Mouse (Mus musculus): Measurements from ENCODE around the gene Dcaf17. TPM values are rescaled to one million over a fixed set of nuclear protein-coding genes. Genes with fewer than 3 reads are reported as not detected.

Gene Dcaf17
- 5.5 and 7.5 TPM in 2 replicates for polyA plus RNA-seq (2012)

DNA sequence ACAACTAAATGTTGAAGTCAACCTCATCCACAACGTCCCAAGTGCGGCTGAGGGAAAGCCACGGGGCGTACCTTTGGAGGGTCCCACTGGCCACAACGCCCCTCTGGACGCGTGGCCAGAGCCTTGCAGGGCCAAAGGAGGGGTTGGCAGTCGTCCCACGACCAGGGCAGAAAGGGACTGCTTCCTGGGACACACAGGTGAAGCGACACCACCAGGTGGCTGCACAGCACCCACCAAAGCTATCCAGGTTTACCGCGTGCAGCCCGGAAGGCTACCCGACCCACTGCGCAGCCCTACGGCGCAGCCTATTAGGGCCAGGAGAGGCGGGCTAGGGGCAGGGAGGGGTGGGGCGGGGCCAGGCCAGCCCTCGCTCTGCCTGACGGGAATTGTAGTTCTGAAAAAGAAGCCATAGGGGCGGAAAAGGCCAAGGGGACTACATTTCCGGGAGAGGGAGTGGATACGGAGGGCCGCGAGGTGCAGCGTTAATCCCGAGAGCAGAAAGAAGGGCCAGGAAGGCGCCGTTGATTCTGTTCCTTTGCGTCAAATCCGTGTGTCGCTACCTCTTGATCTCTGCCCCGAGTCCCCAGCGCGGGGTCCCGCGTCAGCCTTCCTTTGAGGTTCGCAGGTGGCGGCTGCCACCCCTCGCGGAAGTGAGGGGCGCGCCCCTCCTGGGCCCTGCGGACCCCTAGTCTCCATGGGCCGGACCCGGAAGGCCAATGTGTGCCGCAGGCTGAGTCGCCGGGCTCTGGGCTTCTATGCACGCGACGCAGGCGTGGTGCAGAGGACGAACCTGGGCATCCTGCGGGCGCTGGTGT is at the start of gene Dcaf17, which contains the start of gene Mettl8:
Dcaf17 (plus strand) TSS at position 29 of the 815 bp plus-strand sequence.
Mettl8 (minus strand) TSS at position 284 of the 815 bp plus-strand sequence.
- TF ChIP-seq GATA1 (IDR thresholded peaks at IDR 0.05; ENCODE audit: low read length): no peak

GRCm38 (mm10) chr2:71011816-71012215 is 43.3 kb upstream of the Dcaf17 start:
- no peak for TF ChIP-seq GATA1 (IDR thresholded peaks at IDR 0.05; ENCODE audit: low read length)

DNA sequence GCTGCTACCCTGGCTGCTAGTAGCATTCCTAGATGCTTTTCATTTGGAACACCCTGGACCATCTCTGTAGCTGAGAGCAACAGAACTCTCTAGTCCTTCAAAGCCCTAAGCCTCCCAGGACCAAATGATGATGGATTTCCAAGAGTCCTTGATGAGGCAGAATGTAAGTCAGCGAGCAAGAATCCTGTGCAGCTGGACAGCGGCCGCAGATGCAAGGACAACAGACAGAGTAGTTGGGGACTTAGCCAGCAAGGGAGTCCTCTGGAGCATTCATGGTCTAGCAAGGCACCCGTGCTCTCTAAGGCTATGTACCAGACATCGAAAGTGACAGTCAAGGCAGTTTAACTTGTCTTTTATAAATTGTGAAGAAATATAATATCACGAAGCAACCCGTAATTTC is 41.6 kb upstream of the Dcaf17 start:
- no peak for TF ChIP-seq GATA1 (IDR thresholded peaks at IDR 0.05; ENCODE audit: low read length)

DNA sequence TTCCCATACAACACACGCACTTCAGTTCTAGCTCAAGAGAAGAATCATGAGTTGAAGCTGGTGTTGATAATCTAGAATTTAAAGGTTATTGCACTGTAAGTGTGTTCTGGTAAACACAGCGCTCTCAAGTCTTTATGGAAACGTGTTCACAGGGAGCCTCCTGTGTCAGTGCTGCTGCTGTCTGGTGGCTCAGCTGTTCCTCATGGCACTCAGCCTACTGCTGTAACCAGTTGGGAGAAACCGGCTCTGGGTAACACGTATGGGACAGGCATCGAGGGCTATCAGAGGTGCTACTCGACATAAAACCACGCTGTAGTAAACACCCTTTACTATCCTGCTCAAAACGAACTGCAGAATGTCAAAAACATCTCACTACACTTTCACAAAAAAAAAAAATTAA is 35.9 kb upstream of the Dcaf17 start:
- no peak for TF ChIP-seq GATA1 (IDR thresholded peaks at IDR 0.05; ENCODE audit: low read length)

GRCm38 (mm10) chr2:71019704-71020375 is 35.3 kb upstream of the Dcaf17 start:
- no peak for TF ChIP-seq GATA1 (IDR thresholded peaks at IDR 0.05; ENCODE audit: low read length)

DNA sequence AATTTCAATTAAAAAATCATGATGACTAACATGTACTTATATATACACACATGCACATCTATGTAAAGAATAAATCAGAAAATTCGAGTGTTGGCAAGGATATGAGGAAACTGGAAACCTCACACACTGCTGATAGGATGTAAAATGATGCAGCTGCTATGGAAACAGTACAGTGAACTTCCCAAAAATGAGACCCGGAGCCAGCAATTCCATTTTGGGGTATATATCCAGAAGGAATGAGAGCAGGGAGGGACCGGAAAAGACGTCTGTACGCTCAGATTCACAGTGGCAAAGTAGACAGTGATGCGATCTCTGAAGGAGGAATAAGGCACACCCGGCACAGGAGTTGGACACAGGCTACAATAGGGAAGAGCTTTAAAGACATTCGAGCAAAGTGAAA is 34.5 kb upstream of the Dcaf17 start:
- no peak for TF ChIP-seq GATA1 (IDR thresholded peaks at IDR 0.05; ENCODE audit: low read length)

GRCm38 (mm10) chr2:71022991-71023390 is 32.1 kb upstream of the Dcaf17 start:
- TF ChIP-seq GATA1 (IDR thresholded peaks at IDR 0.05; ENCODE audit: low read length): no peak

GRCm38 (mm10) chr2:71023986-71024385 is 31.1 kb upstream of the Dcaf17 start:
- TF ChIP-seq GATA1 (IDR thresholded peaks at IDR 0.05; ENCODE audit: low read length): no peak

GRCm38 (mm10) chr2:71025576-71026315 is 29.4 kb upstream of the Dcaf17 start:
- no peak for TF ChIP-seq GATA1 (IDR thresholded peaks at IDR 0.05; ENCODE audit: low read length)

DNA sequence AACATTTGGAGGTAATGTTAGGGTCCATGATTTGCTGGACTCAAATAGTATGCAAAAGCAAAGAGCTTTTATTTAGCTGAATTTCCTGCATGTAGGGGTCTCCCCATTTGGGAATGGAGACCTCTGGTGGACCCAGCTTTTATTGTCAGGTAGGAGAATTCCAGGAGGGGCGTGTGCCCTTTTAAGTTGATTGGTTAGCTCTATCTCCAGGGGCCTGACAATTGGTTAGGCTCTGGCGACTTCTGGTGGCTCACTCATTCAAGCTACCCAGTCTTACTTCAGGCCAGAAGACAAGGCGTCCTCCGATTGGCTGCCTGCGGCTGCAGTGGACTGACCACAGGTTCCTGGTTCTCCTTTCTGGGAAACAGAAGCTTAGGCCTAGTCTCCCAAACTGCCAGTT is 28.3 kb upstream of the Dcaf17 start:
- TF ChIP-seq GATA1 (IDR thresholded peaks at IDR 0.05; ENCODE audit: low read length): no peak

DNA sequence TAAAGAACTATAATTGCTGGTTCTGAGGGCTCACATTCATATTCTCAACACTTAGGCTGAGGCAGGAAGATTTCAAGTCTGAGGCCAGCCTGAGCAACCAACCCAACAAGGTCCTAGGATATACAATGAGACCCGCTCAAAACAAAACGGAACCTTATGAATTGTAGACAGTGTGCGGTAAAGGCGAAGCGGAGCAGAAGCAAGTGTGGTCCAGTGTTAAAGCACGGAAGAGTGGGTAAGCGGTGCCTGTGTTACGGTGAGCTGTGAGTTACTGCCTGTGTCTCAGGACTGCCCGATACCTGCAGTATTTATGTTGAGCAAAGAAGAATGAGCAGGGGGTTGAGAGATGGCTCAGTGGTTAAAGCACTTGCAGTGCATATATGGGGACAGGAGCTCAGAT is 27.5 kb upstream of the Dcaf17 start:
- TF ChIP-seq GATA1 (IDR thresholded peaks at IDR 0.05; ENCODE audit: low read length): no peak

GRCm38 (mm10) chr2:71030663-71031062 is 24.5 kb upstream of the Dcaf17 start:
- no peak for TF ChIP-seq GATA1 (IDR thresholded peaks at IDR 0.05; ENCODE audit: low read length)

- no peak for TF ChIP-seq GATA1 (IDR thresholded peaks at IDR 0.05; ENCODE audit: low read length)
Observed at GRCm38 (mm10) chr2:71031973-71032794, 22.9 kb upstream of the Dcaf17 start.

DNA sequence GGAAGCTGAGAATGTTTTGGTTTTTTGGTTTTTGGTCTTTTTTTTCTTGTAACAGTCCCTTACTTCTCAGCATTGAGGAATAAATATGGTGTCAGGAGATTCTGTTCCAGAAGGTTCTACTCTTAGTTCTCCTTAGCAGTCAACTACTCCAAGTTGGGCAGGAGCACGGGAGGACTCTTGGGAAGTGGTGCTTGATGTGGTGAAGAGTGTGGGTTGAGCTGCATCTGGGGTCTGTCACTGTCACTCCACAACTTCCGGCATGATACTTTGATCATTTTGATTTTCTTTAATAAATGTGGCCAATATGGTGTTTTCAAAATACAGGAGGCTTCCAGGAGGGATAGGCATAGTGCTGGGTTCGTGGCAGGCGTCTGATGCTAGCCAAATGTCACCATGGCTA is 22.1 kb upstream of the Dcaf17 start:
- no peak for TF ChIP-seq GATA1 (IDR thresholded peaks at IDR 0.05; ENCODE audit: low read length)

DNA sequence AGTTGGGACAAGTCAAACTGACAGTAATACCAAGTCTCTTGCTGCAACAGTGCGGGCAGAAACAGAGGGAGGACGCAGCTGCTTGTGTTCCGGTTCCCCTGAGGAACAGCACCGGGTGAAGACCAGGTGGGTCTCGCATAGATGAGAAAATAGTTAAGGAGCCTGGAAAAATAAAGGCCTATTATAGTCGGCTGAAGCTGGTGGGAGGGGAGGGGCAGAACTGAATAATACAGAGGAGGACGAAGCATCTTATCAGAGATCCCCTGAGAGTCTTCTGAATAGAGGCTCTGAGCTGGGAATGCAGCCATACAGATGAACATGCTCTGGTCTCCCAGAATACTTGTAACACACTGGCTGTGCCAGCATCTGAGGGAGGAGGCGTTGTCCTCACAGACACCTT is 21.1 kb upstream of the Dcaf17 start:
- no peak for TF ChIP-seq GATA1 (IDR thresholded peaks at IDR 0.05; ENCODE audit: low read length)

Data from G1E-ER4 (cell line).